In the genomic region with DNA sequence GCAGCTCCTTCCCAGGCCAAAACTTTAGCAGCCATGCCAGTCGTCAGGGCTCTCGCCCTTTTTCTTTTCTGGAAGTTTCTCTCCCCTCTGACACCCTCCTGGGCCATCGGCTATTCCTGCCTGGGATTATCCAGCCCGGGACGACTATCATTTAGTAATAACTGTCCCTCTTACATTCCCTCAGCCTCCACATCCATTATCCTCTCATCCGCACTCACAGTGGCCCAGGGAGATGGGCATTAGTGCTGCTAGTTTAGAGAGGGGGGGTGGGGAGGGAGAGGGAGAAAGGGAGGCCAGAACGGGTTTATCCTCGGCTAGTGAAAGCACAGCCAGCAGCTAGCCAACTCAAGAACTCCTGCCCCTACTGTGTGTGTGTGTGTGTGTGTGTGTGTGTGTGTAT, we compare ENCODE assay signal across 16 mouse cellular contexts. TPM values are rescaled to one million over a fixed set of nuclear protein-coding genes. Genes with fewer than 3 reads are reported as not detected.
DNase-seq lines count a peak whose midpoint lies in the region; ATAC-seq and TF ChIP-seq lines count a peak whose summit lies in the region.
"Had no signal": no experiment of that assay in that cellular context is flagged by ENCODE, and none has a peak within 500 bp of the region (broad histone marks: within the 10 kb centered on the region; RNA-seq: fewer than 3 reads in every experiment).

No protein-coding gene starts in this region.

- H3K27ac ChIP-seq in forebrain, embryonic 11.5 days (ENCODE audit: low read depth, low read length) = no peak overlapping the region
- H3K27ac ChIP-seq in forebrain, embryonic 12.5 days = no peak overlapping the region
- peak overlapping the region; percentile 49; the same call in 1 of the 2 replicates for H3K27ac ChIP-seq in lung, embryonic 14.5 days (ENCODE audit: low read depth)
- peak overlapping the region; percentile 40; the same call in 1 of the 2 replicates for H3K27ac ChIP-seq in embryonic facial prominence, embryonic 10.5 days (replicated peaks)
- peak overlapping the region; percentile 52; the same call in 1 of the 2 replicates for H3K27ac ChIP-seq in limb, embryonic 13.5 days
- H3K27ac ChIP-seq: layer of hippocampus, adult 2 months; left cerebral cortex, adult 2 months had no signal

- H3K4me3 ChIP-seq in forebrain, embryonic 11.5 days (ENCODE audit: low read depth, low read length) = no peak overlapping the region
- no peak overlapping the region for H3K4me3 ChIP-seq in forebrain, embryonic 12.5 days (replicated peaks)
- no peak overlapping the region for H3K4me3 ChIP-seq in lung, embryonic 14.5 days (ENCODE audit: low read depth, low read length)
- H3K4me3 ChIP-seq in lung, adult 2 months (replicated peaks; ENCODE audit: extremely low read depth, low read depth, low read length) = no peak overlapping the region
- H3K4me3 ChIP-seq in embryonic facial prominence, embryonic 10.5 days = no peak overlapping the region
- no peak overlapping the region for H3K4me3 ChIP-seq in limb, embryonic 13.5 days
- H3K4me3 ChIP-seq: layer of hippocampus, adult 2 months; left cerebral cortex, adult 2 months had no signal

- TF ChIP-seq CTCF in lung, embryonic 14.5 days (IDR thresholded peaks at IDR 0.05; ENCODE audit: low read depth) = no peak
- TF ChIP-seq CTCF in lung, adult 2 months (IDR thresholded peaks at IDR 0.05; ENCODE audit: insufficient read depth, low read length) = no peak

- WGBS in forebrain, embryonic 11.5 days = 64% methylated on average over 8 of the region's 8 CpGs
- 62% methylated on average over 8 of the region's 8 CpGs for WGBS in forebrain, embryonic 12.5 days
- WGBS in lung, embryonic 14.5 days = 51% methylated on average over 8 of the region's 8 CpGs
- 43% methylated on average over 8 of the region's 8 CpGs for WGBS in lung, adult 2 months
- 69% methylated on average over 8 of the region's 8 CpGs for WGBS in embryonic facial prominence, embryonic 10.5 days
- 63% methylated on average over 8 of the region's 8 CpGs for WGBS in limb, embryonic 13.5 days

- no peak overlapping the region for H3K9ac ChIP-seq in forebrain, embryonic 11.5 days (ENCODE audit: low read length)
- no peak overlapping the region for H3K9ac ChIP-seq in forebrain, embryonic 12.5 days
- H3K9ac ChIP-seq in lung, embryonic 14.5 days = no peak overlapping the region
- no peak overlapping the region for H3K9ac ChIP-seq in limb, embryonic 13.5 days

- H3K27me3 ChIP-seq in forebrain, embryonic 11.5 days (ENCODE audit: control insufficient read depth, insufficient read depth, low read length) = no peaks in the 10 kb centered on the region
- no peaks in the 10 kb centered on the region for H3K27me3 ChIP-seq in forebrain, embryonic 12.5 days
- no peaks in the 10 kb centered on the region for H3K27me3 ChIP-seq in lung, embryonic 14.5 days (ENCODE audit: insufficient read depth, low read length)
- no peaks in the 10 kb centered on the region for H3K27me3 ChIP-seq in embryonic facial prominence, embryonic 10.5 days (replicated peaks; ENCODE audit: low read depth, poor library complexity, severe bottlenecking)
- no peaks in the 10 kb centered on the region for H3K27me3 ChIP-seq in limb, embryonic 13.5 days

- H3K4me2 ChIP-seq in forebrain, embryonic 11.5 days (ENCODE audit: low read depth, low read length, severe bottlenecking) = no peak overlapping the region
- no peak overlapping the region for H3K4me2 ChIP-seq in forebrain, embryonic 12.5 days
- no peak overlapping the region for H3K4me2 ChIP-seq in lung, embryonic 14.5 days
- no peak overlapping the region for H3K4me2 ChIP-seq in limb, embryonic 13.5 days (replicated peaks)
- H3K4me2 ChIP-seq: liver, embryonic 11.5 days; midbrain, embryonic 11.5 days had no signal

- DNase-seq in forebrain, embryonic 11.5 days (ENCODE audit: low spot score) = peak; percentile 30
- no peak for DNase-seq in lung, embryonic 14.5 days
- no peak for DNase-seq in lung, adult 2 months
- DNase-seq in embryonic facial prominence, embryonic 10.5 days (ENCODE audit: low spot score) = no peak
- DNase-seq in ovary, postnatal 10 days (ENCODE audit: low spot score) = no peak
- DNase-seq in frontal cortex, adult 2 months (ENCODE audit: extremely low spot score in 1 of 2, low spot score in 1 of 2) = no peak
- DNase-seq: adrenal gland, postnatal 14 days; cerebellum, postnatal 14 days; thymus, postnatal 36 days had no signal

- no peaks in the 10 kb centered on the region for H3K9me3 ChIP-seq in forebrain, embryonic 11.5 days (ENCODE audit: control insufficient read depth, low read length)
- no peaks in the 10 kb centered on the region for H3K9me3 ChIP-seq in forebrain, embryonic 12.5 days
- H3K9me3 ChIP-seq in lung, embryonic 14.5 days (ENCODE audit: low read depth, low read length) = no peaks in the 10 kb centered on the region
- no peaks in the 10 kb centered on the region for H3K9me3 ChIP-seq in embryonic facial prominence, embryonic 10.5 days
- no peaks in the 10 kb centered on the region for H3K9me3 ChIP-seq in limb, embryonic 13.5 days

- no peak for TF ChIP-seq POLR2A in lung, adult 2 months (IDR thresholded peaks at IDR 0.05; ENCODE audit: borderline replicate concordance, extremely low read depth, low read depth, low read length)

- no peaks in the 10 kb centered on the region for H3K4me1 ChIP-seq in forebrain, embryonic 11.5 days (replicated peaks; ENCODE audit: control insufficient read depth, insufficient read depth, low read length)
- H3K4me1 ChIP-seq in forebrain, embryonic 12.5 days = peaks cover 19% of the 10 kb centered on the region
- H3K4me1 ChIP-seq in lung, embryonic 14.5 days (ENCODE audit: insufficient read depth) = no peaks in the 10 kb centered on the region
- H3K4me1 ChIP-seq in lung, adult 2 months (ENCODE audit: control insufficient read depth, insufficient read depth, low read length) = peaks cover 8% of the 10 kb centered on the region; the same call in 1 of the 2 replicates
- H3K4me1 ChIP-seq in embryonic facial prominence, embryonic 10.5 days = peaks cover 19% of the 10 kb centered on the region
- H3K4me1 ChIP-seq in limb, embryonic 13.5 days = peaks cover 16% of the 10 kb centered on the region

- no peaks in the 10 kb centered on the region for H3K36me3 ChIP-seq in forebrain, embryonic 11.5 days (ENCODE audit: control insufficient read depth, insufficient read depth, low read length)
- no peaks in the 10 kb centered on the region for H3K36me3 ChIP-seq in forebrain, embryonic 12.5 days (replicated peaks)
- H3K36me3 ChIP-seq in lung, embryonic 14.5 days (ENCODE audit: insufficient read depth) = no peaks in the 10 kb centered on the region
- H3K36me3 ChIP-seq in embryonic facial prominence, embryonic 10.5 days (replicated peaks) = no peaks in the 10 kb centered on the region
- no peaks in the 10 kb centered on the region for H3K36me3 ChIP-seq in limb, embryonic 13.5 days

- ATAC-seq in forebrain, embryonic 11.5 days (replicated peaks; ENCODE audit: low FRiP score) = no peak
- ATAC-seq in forebrain, embryonic 12.5 days (ENCODE audit: low FRiP score) = no peak
- no peak for ATAC-seq in lung, embryonic 14.5 days (ENCODE audit: insufficient read depth)
- ATAC-seq in limb, embryonic 13.5 days (ENCODE audit: low FRiP score, low read depth) = no peak
- ATAC-seq: inflammation-experienced regulatory T-cells, adult 6 months had no signal

RNA-seq across cellular contexts. Expression of a gene that starts 39.3 kb away (rescaled TPM):
- polyA plus RNA-seq in forebrain, embryonic 11.5 days (2014; fragmentation: Nextera tagmentation; extraction: Ambion mirVana) = 635 and 669 TPM in 2 replicates
- 525 and 536 TPM in 2 replicates for polyA plus RNA-seq in forebrain, embryonic 12.5 days (2016; fragmentation: Nextera tagmentation; extraction: Ambion mirVana)
- 219 and 221 TPM in 2 replicates for polyA plus RNA-seq in lung, embryonic 14.5 days (2014; fragmentation: Nextera tagmentation; extraction: Ambion mirVana)
- polyA plus RNA-seq in lung, adult 2 months (2012; rRNA removed) = 1.6 and 2.1 TPM in 2 replicates
- polyA plus RNA-seq in embryonic facial prominence, embryonic 10.5 days (2016; fragmentation: Nextera tagmentation; extraction: Ambion mirVana) = 640 and 704 TPM in 2 replicates
- 235 TPM in 2 replicates for polyA plus RNA-seq in limb, embryonic 13.5 days (2015; fragmentation: Nextera tagmentation; extraction: Ambion mirVana)
- 2.0 and 2.2 TPM in 2 replicates for polyA plus RNA-seq in frontal cortex, adult 2 months (2012; rRNA removed)

Comparison
In these comparisons a context has a peak if more than half of its experiments do, and no peak if none do; other contexts are left out.
1. RNA of a gene that starts 39.3 kb away (polyA plus RNA-seq): 635 to 669 TPM in forebrain, embryonic 11.5 days, 640 to 704 TPM in embryonic facial prominence, embryonic 10.5 days, 525 to 536 TPM in forebrain, embryonic 12.5 days, 235 TPM in limb, embryonic 13.5 days and 219 to 221 TPM in lung, embryonic 14.5 days; 1.6 to 2.1 TPM in lung, adult 2 months and 2.0 to 2.2 TPM in frontal cortex, adult 2 months; every median in the first group is over 10 times any median in the second.
2. H3K27ac ChIP-seq: peak in lung, embryonic 14.5 days (single experiment), embryonic facial prominence, embryonic 10.5 days (single experiment) and limb, embryonic 13.5 days (single experiment); none in forebrain, embryonic 11.5 days (single experiment) and forebrain, embryonic 12.5 days (single experiment).